Mouse (Mus musculus): ENCODE data around the gene Tnfsf18.

DNA sequence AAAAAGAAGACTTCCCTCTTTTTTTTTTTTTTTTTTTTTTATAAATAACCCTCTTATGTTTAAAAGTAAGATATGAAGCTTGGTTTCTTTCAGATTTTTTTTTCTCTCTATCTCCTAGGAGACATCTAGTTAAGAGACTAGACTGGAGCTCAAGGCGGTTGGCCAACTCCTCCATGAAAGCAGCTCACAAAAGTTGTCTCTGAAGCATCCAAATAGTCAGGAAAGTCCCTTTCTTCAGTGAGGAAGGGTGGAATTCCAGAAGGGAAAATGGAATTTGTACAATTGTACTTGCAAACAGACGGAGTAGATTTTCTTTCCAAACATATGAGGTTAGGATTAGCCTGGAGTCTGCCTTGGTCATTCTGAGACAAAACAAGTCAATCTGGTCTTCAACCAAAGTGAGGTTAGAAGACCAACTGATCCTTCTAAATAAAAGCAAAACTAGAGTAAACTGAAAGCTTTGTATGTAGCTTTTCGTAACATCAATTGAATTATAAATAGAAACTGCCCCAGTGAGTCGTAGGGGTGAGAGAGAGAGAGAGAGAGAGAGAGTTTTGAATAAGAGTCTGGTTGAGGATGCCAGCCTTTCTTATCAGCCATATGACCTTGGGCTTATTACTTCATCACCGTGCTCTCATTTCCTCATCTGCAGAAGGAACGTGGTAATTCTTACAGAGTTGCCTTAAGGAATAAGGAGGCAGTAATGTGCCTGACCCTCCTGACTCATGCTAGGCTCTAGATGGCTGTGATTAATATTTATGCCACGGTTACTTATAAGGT is 2.6 kb downstream of the Tnfsf18 start:
- TF ChIP-seq CTCF (IDR thresholded peaks at IDR 0.05 in 2 of 3, conservative IDR thresholded peaks at IDR 0.05 in 1 of 3; ENCODE audit: control insufficient read depth in 1 of 3, insufficient read depth in 1 of 3, low read depth in 2 of 3, low read length in 3 of 3, poor library complexity in 1 of 3, severe bottlenecking in 1 of 3): no peak
- no peak for TF ChIP-seq CHD2 (IDR thresholded peaks at IDR 0.05; ENCODE audit: low read length)
- no peak for TF ChIP-seq SMC3 (IDR thresholded peaks at IDR 0.05; ENCODE audit: low read depth, low read length)
- no peak for TF ChIP-seq NELFE (IDR thresholded peaks at IDR 0.05; ENCODE audit: low read depth, low read length)
- TF ChIP-seq POLR2A (IDR thresholded peaks at IDR 0.05; ENCODE audit: control insufficient read depth in 1 of 2, insufficient read depth in 1 of 2, low read depth in 1 of 2, low read length in 2 of 2, poor library complexity in 1 of 2): no peak
- no peak for TF ChIP-seq ZNF384 (IDR thresholded peaks at IDR 0.05; ENCODE audit: low read depth, low read length)
- no peak for TF ChIP-seq MAX (IDR thresholded peaks at IDR 0.05; ENCODE audit: low read length)
- no peak for TF ChIP-seq ELF1 (IDR thresholded peaks at IDR 0.05; ENCODE audit: low read depth, low read length)

All from MEL (cell line).